Mouse (Mus musculus) thymus, adult 2 months (tissue): Measurements from ENCODE around the gene Prkg1.

ENCODE experiments used
- CTCF ChIP-seq: fragments of 200-500 bp; IDR thresholded peaks from 2 replicates; pipeline ENCODE4 v1.5.1; 2012; ENCODE audit warnings: mild to moderate bottlenecking, control low read depth, low read length, moderate library complexity, borderline replicate concordance; ENCODE audit not compliant: control insufficient read depth, poor library complexity, insufficient read depth; ENCODE audit errors: extremely low read depth
- POLR2A ChIP-seq: fragments of 200-500 bp; IDR thresholded peaks from 2 replicates; pipeline ENCODE4 v1.6.1; 2012; ENCODE audit warnings: mild to moderate bottlenecking, low read length, control low read depth, moderate library complexity; ENCODE audit not compliant: control insufficient read depth, poor library complexity, insufficient read depth; ENCODE audit errors: extremely low read depth

- TF ChIP-seq POLR2A (no peak), CTCF (no peak)
Observed at GRCm38 (mm10) chr19:31658751-31659397, 106.0 kb downstream of the Prkg1 start.
